Mouse (Mus musculus): ENCODE measurements around the gene Ctcfl. TPM values are rescaled to one million over a fixed set of nuclear protein-coding genes. Genes with fewer than 3 reads are reported as not detected.

The Ctcfl gene
- polyA plus RNA-seq, 1 experiment = 0.03 TPM

DNA sequence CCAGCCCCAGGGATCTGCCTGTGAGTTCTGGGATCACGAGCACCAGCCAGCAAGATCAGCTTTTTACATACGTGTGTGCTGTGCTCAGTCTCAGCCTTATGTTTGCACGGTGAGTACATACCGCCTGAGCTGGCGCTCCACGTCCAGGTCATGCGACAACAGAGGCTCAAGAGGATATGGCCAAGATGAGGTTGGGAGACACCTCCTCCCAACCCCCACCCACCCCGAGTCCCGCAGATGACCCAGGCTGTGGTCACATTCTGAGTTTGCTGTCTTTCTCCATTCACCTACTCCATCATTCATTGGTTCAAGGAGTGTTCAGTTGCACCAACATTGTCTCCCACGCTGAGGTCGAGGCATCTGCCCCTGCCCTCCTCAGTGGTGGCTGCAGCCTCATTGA is 34.5 kb downstream of the Ctcfl start:
- TF ChIP-seq POLR2A (IDR thresholded peaks at IDR 0.05; ENCODE audit: low read depth, low read length) = no peak
- no peak for DNase-seq
- H3K4me3 ChIP-seq (ENCODE audit: insufficient read depth, low read depth, low read length) = no peak overlapping the region

GRCm38 (mm10) chr2:173083712-173084475 is 35.4 kb downstream of the Ctcfl start:
- H3K36me3 ChIP-seq (ENCODE audit: control insufficient read depth, insufficient read depth, low read length) = no peaks in the 10 kb centered on the region
- no peaks in the 10 kb centered on the region for H3K27me3 ChIP-seq (replicated peaks; ENCODE audit: control insufficient read depth, insufficient read depth, low read length)
- no peak for DNase-seq
- TF ChIP-seq CTCF (conservative IDR thresholded peaks at IDR 0.05; ENCODE audit: insufficient read depth, insufficient read length, low read depth, low read length) (no peak), POLR2A (IDR thresholded peaks at IDR 0.05; ENCODE audit: low read depth, low read length) (no peak)
- 20% methylated on average over 13 of the region's 13 CpGs for WGBS
- H3K27ac ChIP-seq (ENCODE audit: insufficient read depth, low read depth, low read length) = no peak overlapping the region
- no peak overlapping the region for H3K4me3 ChIP-seq (ENCODE audit: insufficient read depth, low read depth, low read length)
- H3K4me1 ChIP-seq (ENCODE audit: control insufficient read depth, insufficient read depth, low read length) = no peaks in the 10 kb centered on the region

More for the DNA sequence above, 34.5 kb downstream of the Ctcfl start:
- 95% methylated on average over 11 of the region's 11 CpGs for WGBS
- Histone ChIP-seq H3K36me3 (ENCODE audit: control insufficient read depth, insufficient read depth, low read length) (no peaks in the 10 kb centered on the region), H3K27me3 (replicated peaks; ENCODE audit: control insufficient read depth, insufficient read depth, low read length) (no peaks in the 10 kb centered on the region), H3K4me1 (ENCODE audit: control insufficient read depth, insufficient read depth, low read length) (no peaks in the 10 kb centered on the region), H3K27ac (ENCODE audit: insufficient read depth, low read depth, low read length) (no peak overlapping the region)

GRCm38 (mm10) chr2:173083106-173083505 is 36.2 kb downstream of the Ctcfl start:
- no peaks in the 10 kb centered on the region for H3K27me3 ChIP-seq (replicated peaks; ENCODE audit: control insufficient read depth, insufficient read depth, low read length)
- TF ChIP-seq POLR2A (IDR thresholded peaks at IDR 0.05; ENCODE audit: low read depth, low read length) (no peak), CTCF (conservative IDR thresholded peaks at IDR 0.05; ENCODE audit: insufficient read depth, insufficient read length, low read depth, low read length) (no peak)
- H3K27ac ChIP-seq (ENCODE audit: insufficient read depth, low read depth, low read length) = no peak overlapping the region
- no peaks in the 10 kb centered on the region for H3K36me3 ChIP-seq (ENCODE audit: control insufficient read depth, insufficient read depth, low read length)
- WGBS = 78% methylated on average over 9 of the region's 9 CpGs
- H3K4me1 ChIP-seq (ENCODE audit: control insufficient read depth, insufficient read depth, low read length) = no peaks in the 10 kb centered on the region
- no peak for DNase-seq
- no peak overlapping the region for H3K4me3 ChIP-seq (ENCODE audit: insufficient read depth, low read depth, low read length)

GRCm38 (mm10) chr2:173082706-173083105 is 36.6 kb downstream of the Ctcfl start:
- TF ChIP-seq CTCF (conservative IDR thresholded peaks at IDR 0.05; ENCODE audit: insufficient read depth, insufficient read length, low read depth, low read length) (no peak), POLR2A (IDR thresholded peaks at IDR 0.05; ENCODE audit: low read depth, low read length) (no peak)
- WGBS = 88% methylated on average over 3 of the region's 3 CpGs
- no peak for DNase-seq
- no peak overlapping the region for H3K4me3 ChIP-seq (ENCODE audit: insufficient read depth, low read depth, low read length)
- H3K27ac ChIP-seq (ENCODE audit: insufficient read depth, low read depth, low read length) = no peak overlapping the region
- H3K36me3 ChIP-seq (ENCODE audit: control insufficient read depth, insufficient read depth, low read length) = no peaks in the 10 kb centered on the region
- H3K27me3 ChIP-seq (replicated peaks; ENCODE audit: control insufficient read depth, insufficient read depth, low read length) = no peaks in the 10 kb centered on the region
- no peaks in the 10 kb centered on the region for H3K4me1 ChIP-seq (ENCODE audit: control insufficient read depth, insufficient read depth, low read length)

GRCm38 (mm10) chr2:173080785-173081241 is 38.5 kb downstream of the Ctcfl start:
- Histone ChIP-seq H3K36me3 (ENCODE audit: control insufficient read depth, insufficient read depth, low read length) (no peaks in the 10 kb centered on the region), H3K4me1 (ENCODE audit: control insufficient read depth, insufficient read depth, low read length) (no peaks in the 10 kb centered on the region), H3K27me3 (replicated peaks; ENCODE audit: control insufficient read depth, insufficient read depth, low read length) (no peaks in the 10 kb centered on the region), H3K27ac (ENCODE audit: insufficient read depth, low read depth, low read length) (no peak overlapping the region), H3K4me3 (ENCODE audit: insufficient read depth, low read depth, low read length) (no peak overlapping the region)
- TF ChIP-seq CTCF (conservative IDR thresholded peaks at IDR 0.05; ENCODE audit: insufficient read depth, insufficient read length, low read depth, low read length) = peak; percentile 98
- TF ChIP-seq POLR2A (IDR thresholded peaks at IDR 0.05; ENCODE audit: low read depth, low read length) = no peak
- WGBS = 28% methylated on average over 10 of the region's 10 CpGs
- DNase-seq = peak; percentile 83

- no peak for TF ChIP-seq POLR2A (IDR thresholded peaks at IDR 0.05; ENCODE audit: low read depth, low read length)
- no peak for TF ChIP-seq CTCF (conservative IDR thresholded peaks at IDR 0.05; ENCODE audit: insufficient read depth, insufficient read length, low read depth, low read length)
- no peak overlapping the region for H3K27ac ChIP-seq (ENCODE audit: insufficient read depth, low read depth, low read length)
- no peak overlapping the region for H3K4me3 ChIP-seq (ENCODE audit: insufficient read depth, low read depth, low read length)
- 72% methylated on average over 10 of the region's 10 CpGs for WGBS
- DNase-seq = no peak
- H3K27me3 ChIP-seq (replicated peaks; ENCODE audit: control insufficient read depth, insufficient read depth, low read length) = no peaks in the 10 kb centered on the region
- H3K36me3 ChIP-seq (ENCODE audit: control insufficient read depth, insufficient read depth, low read length) = no peaks in the 10 kb centered on the region
- H3K4me1 ChIP-seq (ENCODE audit: control insufficient read depth, insufficient read depth, low read length) = no peaks in the 10 kb centered on the region
Measured at GRCm38 (mm10) chr2:173079766-173080549, 39.4 kb downstream of the Ctcfl start.

- no peak for TF ChIP-seq CTCF (conservative IDR thresholded peaks at IDR 0.05; ENCODE audit: insufficient read depth, insufficient read length, low read depth, low read length)
- TF ChIP-seq POLR2A (IDR thresholded peaks at IDR 0.05; ENCODE audit: low read depth, low read length) = no peak
- Histone ChIP-seq H3K27ac (ENCODE audit: insufficient read depth, low read depth, low read length) (no peak overlapping the region), H3K4me1 (ENCODE audit: control insufficient read depth, insufficient read depth, low read length) (no peaks in the 10 kb centered on the region), H3K27me3 (replicated peaks; ENCODE audit: control insufficient read depth, insufficient read depth, low read length) (no peaks in the 10 kb centered on the region), H3K36me3 (ENCODE audit: control insufficient read depth, insufficient read depth, low read length) (no peaks in the 10 kb centered on the region), H3K4me3 (ENCODE audit: insufficient read depth, low read depth, low read length) (no peak overlapping the region)
- WGBS = 61% methylated on average over 9 of the region's 9 CpGs
- DNase-seq = no peak
Measured at GRCm38 (mm10) chr2:173076921-173077320, 42.4 kb downstream of the Ctcfl start.

Data from kidney, adult 2 months (tissue).